Mouse (Mus musculus): Measurements from ENCODE around the gene Il17rc.

The Il17rc gene

DNA sequence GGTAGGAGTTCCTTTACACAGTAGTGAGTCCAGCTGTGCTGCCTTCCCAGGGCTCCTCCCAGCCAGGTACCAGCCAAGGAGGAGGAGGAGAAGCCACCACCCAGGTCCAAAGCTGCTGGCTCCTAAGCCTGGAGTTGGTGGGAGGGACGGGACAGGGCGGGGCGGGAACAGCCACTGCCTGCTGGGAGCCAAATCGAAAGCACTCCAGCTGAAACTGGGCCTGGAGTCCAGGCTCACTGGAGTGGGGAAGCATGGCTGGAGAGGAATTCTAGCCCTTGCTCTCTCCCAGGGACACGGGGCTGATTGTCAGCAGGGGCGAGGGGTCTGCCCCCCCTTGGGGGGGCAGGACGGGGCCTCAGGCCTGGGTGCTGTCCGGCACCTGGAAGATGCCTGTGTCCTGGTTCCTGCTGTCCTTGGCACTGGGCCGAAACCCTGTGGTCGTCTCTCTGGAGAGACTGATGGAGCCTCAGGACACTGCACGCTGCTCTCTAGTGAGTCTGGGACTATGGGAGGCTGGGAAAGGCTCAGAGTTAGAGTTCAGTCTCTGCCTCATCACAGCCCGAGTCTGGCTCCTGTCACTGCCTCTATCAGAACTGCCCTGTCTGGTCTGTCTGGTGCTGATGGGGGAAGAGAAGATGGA lies at the start of gene Il17rc:
Gene Il17rc (plus strand): TSS at position 131 of the 640 bp plus-strand sequence.
- DNase-seq (ENCODE audit: low spot score in 2 of 2): no peak

DNA sequence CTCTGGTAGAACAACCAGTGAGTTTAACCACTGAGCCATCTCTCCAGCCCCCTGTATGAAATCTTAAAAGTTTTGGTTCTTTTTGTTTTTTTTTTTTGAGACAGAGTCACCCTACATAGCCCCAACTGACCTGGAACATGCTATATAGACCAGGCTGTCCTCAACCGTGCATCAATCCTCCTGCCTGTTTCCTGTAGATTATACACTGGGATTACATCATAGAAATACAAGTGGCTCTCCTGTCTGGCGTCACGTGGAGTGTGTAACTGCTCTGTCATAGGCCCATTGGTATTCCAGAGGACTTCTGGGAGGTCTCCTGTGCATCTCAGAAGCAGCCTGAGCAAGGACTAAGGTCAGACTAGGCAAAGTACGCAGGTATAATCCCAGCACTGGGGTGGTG lies 48.2 kb upstream of the Il17rc start:
- no peak for DNase-seq (ENCODE audit: low spot score in 2 of 2)

GRCm38 (mm10) chr6:113424187-113424586 lies 47.0 kb upstream of the Il17rc start:
- DNase-seq (ENCODE audit: low spot score in 2 of 2): no peak

DNA sequence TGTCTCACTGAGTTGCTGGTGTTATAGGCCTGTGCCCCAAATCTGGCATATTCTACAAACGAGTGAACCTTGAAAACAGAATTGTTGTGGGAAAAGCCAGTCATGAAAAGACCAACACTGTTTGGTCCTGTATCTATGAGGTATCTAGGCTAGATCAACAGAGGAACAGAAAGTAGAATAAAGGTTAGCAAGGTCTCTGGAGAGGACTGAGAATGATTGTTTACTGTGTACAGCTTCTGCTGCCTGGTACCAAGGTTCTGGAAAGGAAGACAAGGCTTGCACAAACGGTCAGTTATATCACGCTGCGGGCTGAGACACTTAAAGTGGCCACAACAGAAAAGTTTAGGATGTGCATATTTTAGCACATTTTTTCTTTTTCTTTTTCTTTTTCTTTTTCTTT lies 44.5 kb upstream of the Il17rc start:
- no peak for DNase-seq (ENCODE audit: low spot score in 2 of 2)

GRCm38 (mm10) chr6:113427397-113427796 lies 43.8 kb upstream of the Il17rc start:
- no peak for DNase-seq (ENCODE audit: low spot score in 2 of 2)

GRCm38 (mm10) chr6:113428006-113428405 lies 43.2 kb upstream of the Il17rc start:
- DNase-seq (ENCODE audit: low spot score in 2 of 2): no peak

GRCm38 (mm10) chr6:113429965-113430364 lies 41.3 kb upstream of the Il17rc start:
- DNase-seq (ENCODE audit: low spot score in 2 of 2): no peak

GRCm38 (mm10) chr6:113430846-113431245 lies 40.4 kb upstream of the Il17rc start:
- DNase-seq (ENCODE audit: low spot score in 2 of 2): no peak

DNA sequence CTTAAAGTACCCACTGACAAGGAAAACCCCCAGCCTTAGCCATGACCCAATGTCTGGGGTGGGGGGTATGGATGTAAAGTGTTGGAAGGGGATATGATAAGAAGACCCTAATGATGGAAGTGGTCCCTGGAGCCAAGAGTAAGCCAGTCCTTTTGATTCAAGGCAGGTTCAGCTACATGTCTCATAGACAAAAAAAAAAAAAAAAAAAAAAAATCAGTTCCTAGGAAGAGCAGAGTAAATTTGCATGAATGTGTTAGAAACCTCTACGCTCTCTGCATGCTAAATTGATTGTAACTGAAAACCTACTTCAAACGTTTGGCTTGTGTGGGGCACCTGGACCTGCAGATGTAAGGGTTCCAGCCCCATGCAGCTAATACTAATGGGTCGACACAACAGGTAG lies 39.4 kb upstream of the Il17rc start:
- DNase-seq (ENCODE audit: low spot score in 2 of 2): no peak

GRCm38 (mm10) chr6:113433661-113434060 lies 37.6 kb upstream of the Il17rc start:
- no peak for DNase-seq (ENCODE audit: low spot score in 2 of 2)

DNA sequence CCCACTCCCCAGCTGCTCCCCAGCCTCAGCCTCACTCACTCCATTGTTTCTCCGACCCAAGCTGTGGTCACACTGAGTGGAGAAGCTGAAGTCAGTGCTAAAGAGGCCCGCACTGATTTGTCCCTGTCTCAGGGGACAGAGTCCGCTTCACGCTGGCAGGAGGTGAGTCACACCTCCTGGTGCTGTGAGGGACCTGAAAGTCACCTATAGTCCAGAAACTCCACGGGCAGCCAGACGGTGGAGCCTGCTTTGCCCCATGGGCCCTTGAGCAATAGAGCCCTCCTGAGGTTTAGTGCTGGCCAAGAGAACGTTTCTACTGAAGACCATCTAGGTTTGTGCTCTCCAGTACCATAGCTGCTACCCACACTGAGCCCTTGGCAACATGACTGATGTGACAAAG lies 36.5 kb upstream of the Il17rc start:
- DNase-seq (ENCODE audit: low spot score in 2 of 2): no peak

DNA sequence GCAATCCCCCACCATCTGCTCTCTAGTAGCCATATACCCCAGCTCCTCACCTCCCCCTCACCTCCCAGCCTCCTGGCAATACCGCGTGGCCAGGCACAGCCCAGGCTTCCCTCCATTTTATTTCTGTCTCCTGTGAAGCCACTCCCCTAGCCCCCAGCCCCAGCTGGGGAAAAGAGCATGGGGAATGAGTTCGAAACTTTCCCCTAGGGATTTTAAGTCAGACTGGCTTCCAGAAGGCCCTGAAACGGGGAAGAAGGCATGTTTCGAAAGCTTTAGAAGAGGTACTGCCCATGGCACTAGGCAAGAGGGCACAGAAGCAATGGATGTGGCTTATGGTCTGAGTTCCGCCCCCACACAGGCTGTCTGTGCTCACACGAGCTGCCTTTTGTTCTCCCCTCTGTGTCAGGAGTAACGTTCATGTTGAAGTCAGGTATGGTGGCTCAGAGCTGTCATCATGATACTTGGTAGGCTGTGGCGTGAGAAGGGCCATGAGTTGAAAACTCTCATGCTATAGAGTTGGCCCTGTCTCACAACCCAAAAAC lies 35.5 kb upstream of the Il17rc start, which contains the start of gene Cidec:
Gene Cidec (minus strand): TSS at position 97 of the 542 bp plus-strand sequence.
- no peak for DNase-seq (ENCODE audit: low spot score in 2 of 2)

GRCm38 (mm10) chr6:113437135-113437534 lies 34.1 kb upstream of the Il17rc start:
- no peak for DNase-seq (ENCODE audit: low spot score in 2 of 2)

GRCm38 (mm10) chr6:113438721-113439430 lies 32.4 kb upstream of the Il17rc start:
- DNase-seq (ENCODE audit: low spot score in 2 of 2): no peak

DNA sequence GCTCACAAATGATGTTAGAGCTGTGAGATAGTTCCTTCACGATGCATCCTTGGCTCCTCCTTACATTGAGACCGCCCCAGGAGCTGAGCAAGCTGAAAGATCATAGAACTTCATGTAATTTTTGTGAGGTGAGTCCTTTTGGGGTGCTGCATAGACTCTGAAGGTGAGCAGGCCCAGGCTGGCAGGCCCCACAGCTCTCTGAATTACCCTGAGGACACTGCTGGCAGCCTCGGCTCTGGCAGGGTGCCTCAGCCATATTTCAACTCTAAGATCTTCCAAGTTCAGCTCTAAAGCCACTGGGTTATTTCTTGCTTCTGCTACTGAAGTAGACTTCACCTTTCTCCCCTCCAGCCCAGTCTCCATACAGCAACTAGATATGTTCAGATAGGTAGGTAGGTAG lies 30.5 kb upstream of the Il17rc start:
- DNase-seq (ENCODE audit: low spot score in 2 of 2): no peak

- DNase-seq (ENCODE audit: low spot score in 2 of 2): peak; percentile 49 to 73
Measured at GRCm38 (mm10) chr6:113441147-113441680, 30.0 kb upstream of the Il17rc start.

DNA sequence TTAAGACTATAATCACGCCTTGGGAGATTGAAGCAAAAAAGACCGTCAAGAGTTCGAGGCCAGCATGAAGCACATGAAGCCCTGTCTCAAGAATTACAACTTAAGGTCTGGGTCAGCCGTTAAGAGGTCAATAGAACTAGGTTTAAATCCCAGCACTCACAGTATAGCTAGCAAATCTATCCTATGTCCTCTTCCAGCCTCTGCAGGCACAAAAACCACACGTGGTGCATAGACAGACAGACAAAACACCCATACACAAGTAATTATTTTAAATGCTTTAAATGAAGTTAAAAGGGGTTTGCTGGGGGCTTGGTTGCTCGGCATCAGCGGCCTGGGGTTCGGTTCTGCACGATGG lies 29.2 kb upstream of the Il17rc start:
- DNase-seq (ENCODE audit: low spot score in 2 of 2): no peak

GRCm38 (mm10) chr6:113442442-113443090 lies 28.7 kb upstream of the Il17rc start, which contains the start of gene Jagn1:
Jagn1 (plus strand) TSS chr6:113442569.
- DNase-seq (ENCODE audit: low spot score in 2 of 2): peak; percentile 77 to 83

DNA sequence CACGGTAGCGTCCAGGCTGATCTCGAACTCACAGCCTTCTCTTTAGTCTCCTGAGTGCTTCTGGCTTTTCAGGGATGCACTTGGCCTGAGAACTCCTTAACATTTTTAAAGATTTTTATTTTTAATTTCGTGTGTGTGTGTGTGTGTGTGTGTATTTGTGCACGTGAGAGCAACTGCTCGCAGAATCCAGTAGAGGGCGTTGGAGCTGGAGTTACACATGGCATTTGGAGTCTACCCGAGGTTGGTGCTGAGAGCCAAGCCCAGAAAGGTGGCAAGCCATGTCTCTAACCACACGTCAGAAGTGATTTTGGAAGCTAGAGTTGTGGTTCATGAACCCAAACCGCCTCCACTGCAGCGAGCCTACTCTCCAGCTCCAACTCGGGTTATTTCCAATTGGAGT lies 28.1 kb upstream of the Il17rc start:
- no peak for DNase-seq (ENCODE audit: low spot score in 2 of 2)

DNA sequence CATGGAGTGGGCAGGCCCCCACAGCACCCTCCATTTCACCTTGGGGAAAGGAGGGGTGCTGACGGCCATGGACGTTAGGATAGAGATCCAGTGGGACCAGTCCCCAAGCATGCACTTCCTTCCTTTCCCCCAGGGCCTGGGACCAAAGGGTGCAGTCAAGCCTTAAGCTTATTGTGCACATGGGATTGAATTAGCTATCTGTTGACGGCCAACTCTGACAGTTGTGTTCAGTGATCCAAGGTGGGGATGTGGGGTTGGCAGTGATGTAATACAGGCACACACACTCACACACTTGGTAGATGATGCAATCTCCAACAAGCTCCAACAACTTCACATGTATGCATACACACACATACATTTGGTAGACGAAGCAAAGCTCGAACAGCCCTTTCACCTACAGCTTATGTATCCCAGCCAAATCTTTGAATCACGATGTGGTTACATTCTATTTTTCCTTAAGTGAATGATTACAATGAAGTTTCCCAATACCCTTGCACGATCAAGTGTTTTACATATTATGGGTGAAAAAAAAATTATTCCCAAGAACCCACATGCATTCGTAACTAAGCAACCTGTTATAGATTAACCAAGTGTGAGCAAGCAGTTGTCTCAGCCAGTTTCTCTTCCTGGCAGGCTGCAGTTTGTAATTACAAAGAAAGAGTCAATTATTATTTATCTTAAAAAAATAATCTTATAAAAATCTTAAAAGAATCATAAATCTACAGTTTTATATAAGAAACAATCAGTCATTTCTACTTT lies 26.8 kb upstream of the Il17rc start:
- no peak for DNase-seq (ENCODE audit: low spot score in 2 of 2)

DNA sequence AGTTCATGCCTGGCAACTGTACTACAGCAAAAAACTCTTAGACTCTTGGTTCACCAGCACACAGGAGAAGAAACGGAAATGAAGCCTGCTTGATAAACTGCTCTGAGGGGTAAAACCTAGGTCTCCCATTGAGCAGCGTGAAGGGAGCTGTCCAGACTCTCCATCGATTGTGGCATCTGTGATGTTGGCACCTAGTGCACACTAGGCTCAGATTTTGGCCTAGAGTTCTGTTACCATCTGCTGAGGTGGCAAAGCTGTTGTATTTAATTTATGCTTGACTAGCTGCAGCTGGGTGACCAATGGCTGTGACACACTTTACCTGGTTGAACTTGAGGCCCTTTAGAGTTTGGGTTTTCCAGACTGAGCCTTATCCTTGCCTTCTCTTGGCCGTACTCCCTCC lies 23.6 kb upstream of the Il17rc start:
- no peak for DNase-seq (ENCODE audit: low spot score in 2 of 2)

GRCm38 (mm10) chr6:113451839-113452238 lies 19.4 kb upstream of the Il17rc start:
- no peak for DNase-seq (ENCODE audit: low spot score in 2 of 2)

Data from frontal cortex, postnatal 25 days (tissue).